Mouse (Mus musculus) liver, adult 2 months (tissue): ENCODE measurements around the gene Lmod1.

Source experiments
- CTCF ChIP-seq: fragments of 200-500 bp; IDR thresholded peaks from 2 replicates; pipeline ENCODE4 v1.5.1; 2011; ENCODE audit warnings: low read depth, low read length, control low read depth
- POLR2A ChIP-seq: fragments of 200-500 bp; IDR thresholded peaks from 2 replicates; pipeline ENCODE4 v1.6.1; 2011; ENCODE audit warnings: low read length, control low read depth; ENCODE audit not compliant: insufficient read depth; ENCODE audit errors: extremely low read depth

DNA sequence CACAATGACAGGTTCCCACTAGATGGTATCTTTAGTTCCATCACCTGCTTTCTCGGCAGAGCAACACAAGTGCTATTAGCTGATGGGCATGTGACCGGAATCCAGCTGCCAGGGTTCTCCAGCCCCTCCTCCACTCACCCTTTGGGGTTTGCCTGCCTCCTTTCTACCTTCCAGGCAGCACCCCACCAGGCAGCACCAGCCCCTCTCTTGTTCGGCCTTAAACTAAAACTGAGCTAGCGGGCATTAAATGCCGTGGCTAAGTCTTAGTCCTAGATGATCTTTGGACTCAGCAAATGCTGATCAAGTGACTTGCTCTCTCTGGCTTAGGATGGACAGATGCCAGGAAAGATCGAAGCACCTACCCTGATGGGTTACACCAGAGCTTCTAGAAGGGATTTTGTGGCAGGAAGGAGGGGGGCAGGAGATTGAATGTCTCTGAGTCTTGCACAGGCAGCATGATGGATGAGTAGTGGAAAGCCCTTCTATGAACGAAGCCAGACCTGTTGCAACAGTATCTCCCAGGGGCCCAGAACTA is 1.2 kb upstream of the Lmod1 start:
- TF ChIP-seq CTCF (no peak), POLR2A (no peak)
